In genomic region chr12:82932706-82933461, GRCm38 (mm10) we compare ENCODE assay signal across 7 mouse cellular contexts.
A peak's percentile ranks its signal among the peaks of the same experiment; 100 is the strongest.
DNase-seq lines count a peak whose midpoint lies in the region; ATAC-seq lines count a peak whose summit lies in the region.

No protein-coding gene starts in this region.

- DNase-seq in ovary, postnatal 14 days (ENCODE audit: low spot score), result peak; percentile 34
- no peak for DNase-seq in ovary, adult 18-20 months (ENCODE audit: low spot score)
- peak; percentile 50 to 59 for DNase-seq in cerebellum, adult 18-20 months
- DNase-seq in gastrocnemius, postnatal 10 days, result peak; percentile 63
- peak; percentile 7 for DNase-seq in kidney, adult 9 months
- DNase-seq in thymus, adult 18-20 months, result no peak

- ATAC-seq in megakaryocyte-erythroid progenitor cell, adult 5-6 weeks (replicated peaks; ENCODE audit: low FRiP score, low TSS enrichment, poor library complexity, severe bottlenecking), result no peak

Comparison
In these comparisons a context has a peak if more than half of its experiments do, and no peak if none do; other contexts are left out.
1. DNase-seq: peak in ovary, postnatal 14 days (single experiment), cerebellum, adult 18-20 months (2 of 2), gastrocnemius, postnatal 10 days (single experiment) and kidney, adult 9 months (single experiment); none in ovary, adult 18-20 months (single experiment) and thymus, adult 18-20 months (0 of 2).